Mouse (Mus musculus) liver, postnatal 0 days (tissue): ENCODE measurements around the gene Myoz1.

Experiments
- CTCF ChIP-seq: sonication (generic); IDR thresholded peaks from 2 replicates; pipeline ENCODE4 v1.5.1; 2016; ENCODE audit warnings: antibody characterized with exemption, low read depth
- EP300 ChIP-seq: IDR thresholded peaks from 2 replicates; pipeline ENCODE4 v1.6.1; 2016; ENCODE audit warnings: antibody characterized with exemption, low read depth, mild to moderate bottlenecking

DNA sequence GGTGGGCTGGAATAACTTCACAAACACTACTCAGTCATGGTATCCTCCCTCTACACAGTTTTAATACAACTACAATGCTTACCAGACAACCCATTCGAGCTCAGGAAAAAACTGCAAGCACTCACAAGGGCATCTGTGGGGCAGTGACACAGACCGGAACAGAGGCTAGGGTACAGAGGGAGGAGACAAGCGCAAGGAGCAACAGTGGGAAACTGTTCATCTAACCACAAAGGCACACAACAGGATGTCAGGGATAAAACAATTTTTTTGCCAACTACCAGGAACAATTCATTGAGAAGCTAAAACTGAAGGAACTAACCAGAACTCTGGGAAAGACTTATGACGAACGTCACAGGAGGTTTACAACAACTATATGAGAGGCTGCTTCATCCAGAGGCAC is 38.1 kb downstream of the Myoz1 start:
- TF ChIP-seq CTCF (no peak), EP300 (no peak)
